In genomic region chr6:38160102-38160501, GRCm38 (mm10) we compare ENCODE assay signal across 9 mouse cellular contexts. TPM values are rescaled to one million over a fixed set of nuclear protein-coding genes. Genes with fewer than 3 reads are reported as not detected.
DNase-seq lines count a peak whose midpoint lies in the region; ATAC-seq lines count a peak whose summit lies in the region.
"Had no signal": no experiment of that assay in that cellular context is flagged by ENCODE, and none has a peak within 500 bp of the region (broad histone marks: within the 10 kb centered on the region; RNA-seq: fewer than 3 reads in every experiment).

No protein-coding gene starts in this region.

- peak; percentile 84 for ATAC-seq in granulocyte monocyte progenitor cell, adult 5-6 weeks (replicated peaks; ENCODE audit: poor library complexity, severe bottlenecking)
- ATAC-seq in kidney, embryonic 15.5 days (replicated peaks; ENCODE audit: low FRiP score), result peak; percentile 69; the same call in 1 of the 2 replicates
- ATAC-seq in limb, embryonic 13.5 days (ENCODE audit: low FRiP score, low read depth), result peak; percentile 62; the same call in 1 of the 2 replicates
- ATAC-seq in stomach, embryonic 14.5 days (ENCODE audit: insufficient number of reproducible peaks, insufficient read depth, low FRiP score, low read depth), result peak; percentile 42; the same call in 1 of the 2 replicates

- no peak overlapping the region for H3K4me3 ChIP-seq in kidney, embryonic 15.5 days (replicated peaks)
- no peak overlapping the region for H3K4me3 ChIP-seq in limb, embryonic 13.5 days
- H3K4me3 ChIP-seq in stomach, embryonic 14.5 days (ENCODE audit: low read depth, low read length), result no peak overlapping the region
- H3K4me3 ChIP-seq: embryonic facial prominence, embryonic 12.5 days had no signal

- no peaks in the 10 kb centered on the region for H3K9me3 ChIP-seq in kidney, embryonic 15.5 days (replicated peaks)
- H3K9me3 ChIP-seq in limb, embryonic 13.5 days, result no peaks in the 10 kb centered on the region
- no peaks in the 10 kb centered on the region for H3K9me3 ChIP-seq in stomach, embryonic 14.5 days (ENCODE audit: control insufficient read depth, low read depth, low read length)
- H3K9me3 ChIP-seq: embryonic facial prominence, embryonic 12.5 days had no signal

- peak; percentile 75 for DNase-seq in A20 (ENCODE audit: low read depth, low spot score)
- peak; percentile 74 for DNase-seq in adrenal gland, adult 2 months
- peak; percentile 83 for DNase-seq in embryo, embryonic 11.5 days (ENCODE audit: low read depth, low spot score)
- DNase-seq in naive thymus-derived CD4-positive, alpha-beta T cell, adult 2 months (ENCODE audit: low read depth), result peak; percentile 80

- no peak overlapping the region for H3K9ac ChIP-seq in kidney, embryonic 15.5 days
- H3K9ac ChIP-seq in limb, embryonic 13.5 days, result no peak overlapping the region
- H3K9ac ChIP-seq in stomach, embryonic 14.5 days (replicated peaks; ENCODE audit: low read depth, low read length), result no peak overlapping the region
- H3K9ac ChIP-seq: embryonic facial prominence, embryonic 12.5 days had no signal

- WGBS in kidney, embryonic 15.5 days, result 7% methylated on average over 3 of the region's 3 CpGs
- WGBS in limb, embryonic 13.5 days, result 13% methylated on average over 3 of the region's 3 CpGs
- 3% methylated on average over 3 of the region's 3 CpGs for WGBS in stomach, embryonic 14.5 days

- no peak overlapping the region for H3K4me2 ChIP-seq in kidney, embryonic 15.5 days
- H3K4me2 ChIP-seq in limb, embryonic 13.5 days (replicated peaks), result no peak overlapping the region
- no peak overlapping the region for H3K4me2 ChIP-seq in stomach, embryonic 14.5 days (replicated peaks; ENCODE audit: low read depth, low read length)
- H3K4me2 ChIP-seq: embryonic facial prominence, embryonic 12.5 days had no signal

- peaks cover 32% of the 10 kb centered on the region for H3K36me3 ChIP-seq in kidney, embryonic 15.5 days
- H3K36me3 ChIP-seq in limb, embryonic 13.5 days, result peaks cover 50% of the 10 kb centered on the region
- peaks cover 6% of the 10 kb centered on the region; the same call in 1 of the 2 replicates for H3K36me3 ChIP-seq in stomach, embryonic 14.5 days (ENCODE audit: control insufficient read depth, insufficient read depth, low read length)

- 0 out of 2 replicates have a peak, but pooled peaks cover 10% of the 10 kb centered on the region for H3K4me1 ChIP-seq in kidney, embryonic 15.5 days
- peaks cover 25% of the 10 kb centered on the region for H3K4me1 ChIP-seq in limb, embryonic 13.5 days
- H3K4me1 ChIP-seq in stomach, embryonic 14.5 days (ENCODE audit: control insufficient read depth, insufficient read depth, low read length), result no peaks in the 10 kb centered on the region

- H3K27ac ChIP-seq in kidney, embryonic 15.5 days, result no peak overlapping the region; the same call in 1 of the 2 replicates
- H3K27ac ChIP-seq in limb, embryonic 13.5 days, result peak overlapping the region; percentile 48; the same call in 1 of the 2 replicates
- H3K27ac ChIP-seq in stomach, embryonic 14.5 days (ENCODE audit: low read length), result no peak overlapping the region

- no peaks in the 10 kb centered on the region for H3K27me3 ChIP-seq in kidney, embryonic 15.5 days
- no peaks in the 10 kb centered on the region for H3K27me3 ChIP-seq in limb, embryonic 13.5 days
- H3K27me3 ChIP-seq in stomach, embryonic 14.5 days (ENCODE audit: control insufficient read depth, insufficient read depth, low read length), result no peaks in the 10 kb centered on the region
- H3K27me3 ChIP-seq: embryonic facial prominence, embryonic 12.5 days had no signal

RNA-seq across cellular contexts. Expression of gene Atp6v0a4, which starts 35.7 kb away (rescaled TPM):
- total RNA-seq in adrenal gland, adult 2 months (2021), result 1 to 10 TPM; 2.0 to 2.4 TPM
- 0.12 and 0.32 TPM in 2 replicates for polyA plus RNA-seq in adrenal gland, adult 2 months (2012; rRNA removed)
- not detected in 2 replicates for total RNA-seq in granulocyte monocyte progenitor cell, adult 5-6 weeks (2014; fragmentation: Nextera tagmentation)
- total RNA-seq in granulocyte monocyte progenitor cell, adult 5-6 weeks (2017), result not detected in 2 replicates
- 12.0 and 12.6 TPM in 2 replicates for polyA plus RNA-seq in kidney, embryonic 15.5 days (2015; fragmentation: Nextera tagmentation; extraction: Ambion mirVana)
- 0.29 and 0.78 TPM in 2 replicates for polyA plus RNA-seq in limb, embryonic 13.5 days (2015; fragmentation: Nextera tagmentation; extraction: Ambion mirVana)
- polyA plus RNA-seq in stomach, embryonic 14.5 days (2014; fragmentation: Nextera tagmentation; extraction: Ambion mirVana), result 3.7 and 5.0 TPM in 2 replicates

RNA-seq across cellular contexts. Expression of gene Tmem213, which starts 51.0 kb away (rescaled TPM):
- not detected for total RNA-seq in adrenal gland, adult 2 months (2021)
- not detected in 2 replicates for polyA plus RNA-seq in adrenal gland, adult 2 months (2012; rRNA removed)
- total RNA-seq in granulocyte monocyte progenitor cell, adult 5-6 weeks (2014; fragmentation: Nextera tagmentation), result not detected in 2 replicates
- not detected in 2 replicates for total RNA-seq in granulocyte monocyte progenitor cell, adult 5-6 weeks (2017)
- polyA plus RNA-seq in kidney, embryonic 15.5 days (2015; fragmentation: Nextera tagmentation; extraction: Ambion mirVana), result 37.4 and 43.5 TPM in 2 replicates
- polyA plus RNA-seq in limb, embryonic 13.5 days (2015; fragmentation: Nextera tagmentation; extraction: Ambion mirVana), result 0.33 and 0.65 TPM in 2 replicates
- 0.59 and 1.00 TPM in 2 replicates for polyA plus RNA-seq in stomach, embryonic 14.5 days (2014; fragmentation: Nextera tagmentation; extraction: Ambion mirVana)
- polyA plus RNA-seq: embryonic facial prominence, embryonic 12.5 days had no signal

Comparison
In these comparisons a context has a peak if more than half of its experiments do, and no peak if none do; other contexts are left out.
1. RNA of gene Tmem213, which starts 51.0 kb away (polyA plus RNA-seq): 37.4 to 43.5 TPM in kidney, embryonic 15.5 days; 0.59 to 1.00 TPM in stomach, embryonic 14.5 days, 0.33 to 0.65 TPM in limb, embryonic 13.5 days and not detected in adrenal gland, adult 2 months; every median in the first group is over 10 times any median in the second.
2. Peak in every context shown above with its lines, with median percentiles within 50 percentile points of each other: DNase-seq and ATAC-seq.